Mouse (Mus musculus): ENCODE measurements around the gene Gm10309.

DNA sequence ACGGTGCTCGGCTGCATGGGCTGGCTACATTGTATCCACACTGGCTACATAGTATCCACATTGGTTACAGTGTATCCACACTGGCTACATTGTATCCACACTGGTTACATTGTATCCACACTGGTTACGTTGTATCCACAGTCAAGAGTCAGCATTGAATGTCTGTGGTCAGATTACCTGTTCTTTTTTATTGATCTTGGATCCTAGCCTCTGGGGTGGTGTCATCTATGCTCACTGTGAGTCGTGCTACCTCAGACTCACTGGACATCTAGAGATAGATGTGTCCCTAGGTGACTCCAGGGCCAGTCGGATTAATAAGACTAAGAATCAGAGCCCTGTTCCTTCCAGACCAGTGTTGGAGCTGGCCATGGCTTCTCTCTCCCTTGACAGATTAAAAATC, 34.9 kb downstream of the Gm10309 start:
- no peak for TF ChIP-seq CTCF (IDR thresholded peaks at IDR 0.05; ENCODE audit: extremely low read depth, insufficient read depth, low read length)
- no peak for TF ChIP-seq POLR2A (IDR thresholded peaks at IDR 0.05; ENCODE audit: extremely low read depth, insufficient read depth, low read length)

All from cortical plate, adult 2 months (tissue).